Mouse (Mus musculus): ENCODE data around the gene Metap1. TPM values are rescaled to one million over a fixed set of nuclear protein-coding genes. Genes with fewer than 3 reads are reported as not detected.

The Metap1 gene
- polyA plus RNA-seq, 1 experiment from 2014 or later: 17.4 TPM

DNA sequence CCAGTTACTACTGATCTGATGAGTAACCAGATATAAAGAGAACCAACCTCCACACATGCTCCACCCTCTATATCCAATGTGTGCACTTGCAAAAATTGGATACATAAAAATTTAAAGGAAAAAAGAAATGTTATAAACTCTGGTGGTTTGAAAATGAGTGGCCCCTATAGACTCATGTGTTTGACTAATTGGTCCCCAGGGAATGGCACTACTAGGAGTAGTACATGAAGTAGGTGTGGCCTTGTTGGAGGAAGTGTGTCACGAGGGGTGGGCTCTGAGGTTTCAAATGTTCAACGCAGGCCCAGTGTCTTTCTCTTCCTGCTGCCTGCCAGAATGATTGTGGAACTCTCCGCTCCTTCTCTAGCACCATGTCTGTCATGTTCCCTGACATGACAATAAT is 27.5 kb downstream of the Metap1 start:
- ATAC-seq: no peak
- no peaks in the 10 kb centered on the region for H3K27me3 ChIP-seq (ENCODE audit: insufficient read depth, low read length)
- H3K27ac ChIP-seq (ENCODE audit: low read depth): no peak overlapping the region
- DNase-seq: no peak
- no peak for TF ChIP-seq EP300 (IDR thresholded peaks at IDR 0.05; ENCODE audit: low read depth)
- no peak for TF ChIP-seq CTCF (IDR thresholded peaks at IDR 0.05; ENCODE audit: low read depth)
- H3K36me3 ChIP-seq (replicated peaks; ENCODE audit: insufficient read depth, low read length): peaks cover 58% of the 10 kb centered on the region
- H3K9ac ChIP-seq (replicated peaks): no peak overlapping the region
- WGBS (ENCODE audit: insufficient replicate concordance): 79% methylated on average over 3 of the region's 3 CpGs
- H3K9me3 ChIP-seq (ENCODE audit: low read length): no peaks in the 10 kb centered on the region
- H3K4me3 ChIP-seq (ENCODE audit: low read depth, low read length): no peak overlapping the region
- H3K4me2 ChIP-seq (ENCODE audit: low read depth, low read length): no peak overlapping the region
- peaks cover 4% of the 10 kb centered on the region; the same call in 1 of the 2 replicates for H3K4me1 ChIP-seq (ENCODE audit: insufficient read depth)

DNA sequence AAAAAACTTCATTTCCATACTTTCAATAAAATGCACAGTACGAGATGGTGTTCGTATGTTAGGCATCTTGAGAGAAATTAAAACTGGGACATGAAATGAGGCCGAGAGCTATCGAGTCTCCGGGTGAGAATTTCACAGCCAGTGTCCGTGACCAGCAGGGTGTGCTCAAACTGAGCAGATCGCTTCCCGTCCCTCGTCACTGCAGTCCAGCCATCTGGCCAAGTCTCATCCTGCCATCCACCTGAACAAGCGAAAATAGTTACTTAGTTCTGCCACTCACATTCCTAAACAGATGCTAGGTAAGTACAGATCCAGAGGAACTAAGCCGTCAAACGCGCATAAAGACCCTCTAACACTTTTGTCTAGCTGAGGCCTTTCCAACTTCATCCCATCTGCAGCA is 29.1 kb downstream of the Metap1 start:
- peak; percentile 38 for TF ChIP-seq CTCF (IDR thresholded peaks at IDR 0.05; ENCODE audit: low read depth)
- TF ChIP-seq EP300 (IDR thresholded peaks at IDR 0.05; ENCODE audit: low read depth): no peak
- no peak for ATAC-seq
- WGBS (ENCODE audit: insufficient replicate concordance): 92% methylated on average over 13 of the region's 13 CpGs

DNA sequence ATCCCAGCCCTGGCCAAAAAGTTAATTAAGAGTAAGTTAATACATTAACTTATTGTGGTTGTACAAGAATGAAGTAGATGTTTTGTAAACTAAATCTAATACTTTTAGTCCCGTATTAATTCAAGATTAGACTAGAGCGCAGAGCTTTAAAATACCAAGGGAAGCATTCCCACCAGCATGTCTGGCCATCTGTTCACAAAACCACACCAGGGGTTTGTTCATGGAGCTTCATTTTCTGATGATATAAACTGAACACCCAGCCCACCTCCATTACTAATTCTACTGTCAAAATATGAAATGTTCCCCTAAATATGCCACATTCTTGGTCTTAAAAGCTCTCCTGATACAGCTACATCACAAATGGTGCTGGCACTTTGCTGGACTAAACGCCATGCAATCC is 30.9 kb downstream of the Metap1 start:
- no peak overlapping the region for H3K27ac ChIP-seq (ENCODE audit: low read depth)
- H3K4me3 ChIP-seq (ENCODE audit: low read depth, low read length): no peak overlapping the region
- no peak for DNase-seq
- no peak overlapping the region for H3K9ac ChIP-seq (replicated peaks)
- no peaks in the 10 kb centered on the region for H3K9me3 ChIP-seq (ENCODE audit: low read length)
- peaks cover 71% of the 10 kb centered on the region for H3K36me3 ChIP-seq (replicated peaks; ENCODE audit: insufficient read depth, low read length)
- 97% methylated on average over 3 of the region's 3 CpGs for WGBS (ENCODE audit: insufficient replicate concordance)
- H3K27me3 ChIP-seq (ENCODE audit: insufficient read depth, low read length): no peaks in the 10 kb centered on the region
- no peak for TF ChIP-seq CTCF (IDR thresholded peaks at IDR 0.05; ENCODE audit: low read depth)
- no peaks in the 10 kb centered on the region for H3K4me1 ChIP-seq (ENCODE audit: insufficient read depth)
- H3K4me2 ChIP-seq (ENCODE audit: low read depth, low read length): no peak overlapping the region
- no peak for ATAC-seq

More for the DNA sequence above, 29.1 kb downstream of the Metap1 start:
- no peaks in the 10 kb centered on the region for H3K9me3 ChIP-seq (ENCODE audit: low read length)
- H3K4me1 ChIP-seq (ENCODE audit: insufficient read depth): peaks cover 1% of the 10 kb centered on the region; the same call in 1 of the 2 replicates
- no peak for DNase-seq
- no peak overlapping the region for H3K27ac ChIP-seq (ENCODE audit: low read depth)
- peaks cover 60% of the 10 kb centered on the region for H3K36me3 ChIP-seq (replicated peaks; ENCODE audit: insufficient read depth, low read length)
- no peak overlapping the region for H3K4me3 ChIP-seq (ENCODE audit: low read depth, low read length)
- no peaks in the 10 kb centered on the region for H3K27me3 ChIP-seq (ENCODE audit: insufficient read depth, low read length)
- H3K9ac ChIP-seq (replicated peaks): no peak overlapping the region
- no peak overlapping the region for H3K4me2 ChIP-seq (ENCODE audit: low read depth, low read length)

DNA sequence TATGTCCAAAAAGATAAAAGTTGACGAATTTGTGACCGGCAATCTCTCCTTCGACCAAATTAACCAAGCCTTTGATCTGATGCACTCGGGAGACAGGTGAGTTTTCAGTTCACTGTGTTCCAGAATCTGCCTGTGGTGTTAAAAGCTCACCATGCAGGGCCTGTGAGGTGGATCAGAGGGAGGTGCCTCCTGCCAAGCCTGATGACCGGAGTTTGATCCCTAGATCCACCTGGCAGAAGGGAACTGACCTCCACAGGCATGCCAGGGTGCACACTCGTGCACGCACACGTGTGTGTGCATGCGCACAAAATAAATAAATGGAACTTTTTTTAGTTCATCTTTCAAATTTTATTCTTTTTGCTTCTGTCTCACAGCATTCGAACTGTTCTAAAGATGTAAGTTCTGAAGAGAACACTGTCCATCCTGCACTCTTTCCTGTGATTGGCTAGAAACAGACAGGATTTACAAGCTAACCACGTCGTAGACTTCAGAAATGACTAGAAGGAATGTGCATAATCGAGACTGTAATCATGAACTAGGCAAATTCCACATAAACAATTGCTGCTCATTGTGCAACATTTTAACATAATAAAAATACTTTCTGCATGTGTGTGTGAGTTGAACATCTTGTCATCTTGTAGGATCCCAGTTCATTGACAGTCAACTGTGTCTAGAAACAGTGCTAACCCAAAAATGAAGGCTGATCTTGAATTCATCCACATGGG is 34.4 kb downstream of the Metap1 start:
- Histone ChIP-seq H3K4me3 (ENCODE audit: low read depth, low read length) (no peak overlapping the region), H3K27me3 (ENCODE audit: insufficient read depth, low read length) (no peaks in the 10 kb centered on the region), H3K4me1 (ENCODE audit: insufficient read depth) (no peaks in the 10 kb centered on the region), H3K36me3 (replicated peaks; ENCODE audit: insufficient read depth, low read length) (peaks cover 80% of the 10 kb centered on the region), H3K9ac (replicated peaks) (no peak overlapping the region), H3K27ac (ENCODE audit: low read depth) (no peak overlapping the region), H3K4me2 (ENCODE audit: low read depth, low read length) (no peak overlapping the region), H3K9me3 (ENCODE audit: low read length) (no peaks in the 10 kb centered on the region)
- ATAC-seq (no peak), DNase-seq (no peak)
- WGBS (ENCODE audit: insufficient replicate concordance): 86% methylated on average over 13 of the region's 13 CpGs
- TF ChIP-seq EP300 (IDR thresholded peaks at IDR 0.05; ENCODE audit: low read depth) (no peak), CTCF (IDR thresholded peaks at IDR 0.05; ENCODE audit: low read depth) (no peak)

DNA sequence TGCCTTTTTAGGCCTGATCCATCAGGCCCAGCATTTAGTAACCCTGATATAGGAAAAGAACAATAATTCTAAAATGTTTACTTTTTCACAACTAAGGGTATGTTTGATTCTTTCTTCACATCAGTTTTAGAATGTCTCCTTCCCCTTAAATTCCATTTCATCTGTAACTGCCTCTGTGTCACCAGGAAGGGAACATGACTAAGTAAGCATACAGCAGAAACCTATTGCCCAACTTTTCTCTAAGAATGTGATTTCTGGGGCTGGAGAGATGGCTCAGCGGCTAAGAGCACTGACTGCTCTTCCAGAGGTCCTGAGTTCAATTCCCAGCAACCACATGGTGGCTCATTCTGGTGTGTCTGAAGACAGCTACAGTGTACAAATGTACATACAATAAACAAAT is 35.1 kb downstream of the Metap1 start:
- H3K4me1 ChIP-seq (ENCODE audit: insufficient read depth): no peaks in the 10 kb centered on the region
- no peak overlapping the region for H3K27ac ChIP-seq (ENCODE audit: low read depth)
- WGBS (ENCODE audit: insufficient replicate concordance): 79% methylated on average over 1 of the region's 1 CpGs
- H3K4me3 ChIP-seq (ENCODE audit: low read depth, low read length): no peak overlapping the region
- no peaks in the 10 kb centered on the region for H3K27me3 ChIP-seq (ENCODE audit: insufficient read depth, low read length)
- ATAC-seq (no peak), DNase-seq (no peak)
- H3K36me3 ChIP-seq (replicated peaks; ENCODE audit: insufficient read depth, low read length): peaks cover 73% of the 10 kb centered on the region
- TF ChIP-seq CTCF (IDR thresholded peaks at IDR 0.05; ENCODE audit: low read depth): no peak
- no peak for TF ChIP-seq EP300 (IDR thresholded peaks at IDR 0.05; ENCODE audit: low read depth)
- H3K9me3 ChIP-seq (ENCODE audit: low read length): no peaks in the 10 kb centered on the region
- H3K9ac ChIP-seq (replicated peaks): no peak overlapping the region
- no peak overlapping the region for H3K4me2 ChIP-seq (ENCODE audit: low read depth, low read length)

DNA sequence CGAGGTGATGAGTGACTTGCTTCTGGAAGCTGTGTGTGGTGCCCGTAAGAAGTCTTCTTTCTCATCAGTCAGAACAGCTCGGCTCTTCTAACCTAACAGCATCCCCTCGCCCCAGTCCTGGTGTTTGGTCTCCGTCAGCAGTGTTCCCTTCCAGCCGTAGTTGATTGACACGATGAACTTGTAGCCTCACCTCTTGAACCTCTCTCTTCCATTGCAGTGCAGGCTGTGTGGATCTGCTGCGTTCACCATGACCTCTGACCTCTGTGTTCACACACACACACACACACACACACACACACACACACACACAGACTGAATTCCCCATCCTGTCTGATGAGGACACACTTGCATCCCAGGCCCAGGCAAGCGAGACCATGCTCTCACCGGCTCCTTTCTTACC is 37.1 kb downstream of the Metap1 start:
- Histone ChIP-seq H3K4me2 (ENCODE audit: low read depth, low read length) (no peak overlapping the region), H3K4me1 (ENCODE audit: insufficient read depth) (no peaks in the 10 kb centered on the region), H3K4me3 (ENCODE audit: low read depth, low read length) (no peak overlapping the region), H3K9me3 (ENCODE audit: low read length) (no peaks in the 10 kb centered on the region), H3K27me3 (ENCODE audit: insufficient read depth, low read length) (no peaks in the 10 kb centered on the region), H3K36me3 (replicated peaks; ENCODE audit: insufficient read depth, low read length) (peaks cover 63% of the 10 kb centered on the region), H3K27ac (ENCODE audit: low read depth) (no peak overlapping the region), H3K9ac (replicated peaks) (no peak overlapping the region)
- peak; percentile 29 for ATAC-seq
- 75% methylated on average over 10 of the region's 10 CpGs for WGBS (ENCODE audit: insufficient replicate concordance)
- no peak for TF ChIP-seq CTCF (IDR thresholded peaks at IDR 0.05; ENCODE audit: low read depth)
- TF ChIP-seq EP300 (IDR thresholded peaks at IDR 0.05; ENCODE audit: low read depth): no peak
- DNase-seq: no peak

Measured in liver, postnatal 0 days (tissue).